Mouse (Mus musculus): ENCODE results near the gene Gnmt. TPM values are rescaled to one million over a fixed set of nuclear protein-coding genes. Genes with fewer than 3 reads are reported as not detected.

The Gnmt gene
- 2.4 and 2.7 TPM in 2 replicates for polyA plus RNA-seq (2015; fragmentation: Nextera tagmentation; extraction: Ambion mirVana)

- Histone ChIP-seq H3K4me1 (ENCODE audit: insufficient read depth, low read length) (0 out of 2 replicates have a peak, but pooled peaks cover 4% of the 10 kb centered on the region), H3K27me3 (ENCODE audit: insufficient read depth, low read length) (0 out of 2 replicates have a peak, but pooled peaks cover 6% of the 10 kb centered on the region), H3K27ac (ENCODE audit: low read length) (no peak within 1 kb of the TSS), H3K9ac (replicated peaks; ENCODE audit: low read length) (peak within 1 kb of the TSS; percentile 31; the same call in 1 of the 2 replicates), H3K36me3 (ENCODE audit: insufficient read depth, low read length) (peaks cover 8% of the 10 kb centered on the region; the same call in 1 of the 2 replicates), H3K4me3 (ENCODE audit: low read length) (peak within 1 kb of the TSS; percentile 25), H3K9me3 (ENCODE audit: low read length) (no peaks in the 10 kb centered on the region), H3K4me2 (replicated peaks; ENCODE audit: low read depth, low read length) (peak within 1 kb of the TSS; percentile 42)
- peak; percentile 79 for ATAC-seq (ENCODE audit: low FRiP score, low TSS enrichment)
- 15% methylated on average over 24 of the region's 24 CpGs for WGBS
Measured at GRCm38 (mm10) chr17:46728904-46729318, at the start of gene Gnmt. Gene Gnmt (minus strand): TSS chr17:46729168.

GRCm38 (mm10) chr17:46776087-46776486, 47.1 kb upstream of the Gnmt start:
- no peak overlapping the region for H3K9ac ChIP-seq (replicated peaks; ENCODE audit: low read length)
- H3K36me3 ChIP-seq (ENCODE audit: insufficient read depth, low read length) = peaks cover 59% of the 10 kb centered on the region
- ATAC-seq (ENCODE audit: low FRiP score, low TSS enrichment) = no peak
- peaks cover 17% of the 10 kb centered on the region for H3K4me1 ChIP-seq (ENCODE audit: insufficient read depth, low read length)
- no peak overlapping the region for H3K27ac ChIP-seq (ENCODE audit: low read length)
- H3K27me3 ChIP-seq (ENCODE audit: insufficient read depth, low read length) = no peaks in the 10 kb centered on the region
- no peaks in the 10 kb centered on the region for H3K9me3 ChIP-seq (ENCODE audit: low read length)
- H3K4me3 ChIP-seq (ENCODE audit: low read length) = no peak overlapping the region
- WGBS = 91% methylated on average over 3 of the region's 3 CpGs
- H3K4me2 ChIP-seq (replicated peaks; ENCODE audit: low read depth, low read length) = no peak overlapping the region

GRCm38 (mm10) chr17:46775070-46775469, 46.1 kb upstream of the Gnmt start:
- Histone ChIP-seq H3K9ac (replicated peaks; ENCODE audit: low read length) (no peak overlapping the region), H3K4me3 (ENCODE audit: low read length) (no peak overlapping the region), H3K4me2 (replicated peaks; ENCODE audit: low read depth, low read length) (no peak overlapping the region), H3K27ac (ENCODE audit: low read length) (no peak overlapping the region), H3K4me1 (ENCODE audit: insufficient read depth, low read length) (peaks cover 15% of the 10 kb centered on the region), H3K27me3 (ENCODE audit: insufficient read depth, low read length) (no peaks in the 10 kb centered on the region), H3K36me3 (ENCODE audit: insufficient read depth, low read length) (peaks cover 52% of the 10 kb centered on the region), H3K9me3 (ENCODE audit: low read length) (no peaks in the 10 kb centered on the region)
- 95% methylated on average over 9 of the region's 9 CpGs for WGBS
- no peak for ATAC-seq (ENCODE audit: low FRiP score, low TSS enrichment)

- H3K4me2 ChIP-seq (replicated peaks; ENCODE audit: low read depth, low read length) = peak overlapping the region; percentile 82
- peaks cover 15% of the 10 kb centered on the region for H3K4me1 ChIP-seq (ENCODE audit: insufficient read depth, low read length)
- H3K27ac ChIP-seq (ENCODE audit: low read length) = no peak overlapping the region
- no peak for ATAC-seq (ENCODE audit: low FRiP score, low TSS enrichment)
- no peaks in the 10 kb centered on the region for H3K9me3 ChIP-seq (ENCODE audit: low read length)
- WGBS = 36% methylated on average over 2 of the region's 2 CpGs
- 0 out of 2 replicates have a peak overlapping the region, but pooled peaks have one; percentile 96 for H3K4me3 ChIP-seq (ENCODE audit: low read length)
- H3K9ac ChIP-seq (replicated peaks; ENCODE audit: low read length) = no peak overlapping the region
- peaks cover 42% of the 10 kb centered on the region for H3K36me3 ChIP-seq (ENCODE audit: insufficient read depth, low read length)
- H3K27me3 ChIP-seq (ENCODE audit: insufficient read depth, low read length) = no peaks in the 10 kb centered on the region
Measured at GRCm38 (mm10) chr17:46774131-46774472, 45.1 kb upstream of the Gnmt start.

- WGBS = 10% methylated on average over 19 of the region's 20 CpGs
- Histone ChIP-seq H3K4me1 (ENCODE audit: insufficient read depth, low read length) (peaks cover 15% of the 10 kb centered on the region), H3K4me3 (ENCODE audit: low read length) (peak overlapping the region; percentile 96), H3K4me2 (replicated peaks; ENCODE audit: low read depth, low read length) (peak overlapping the region; percentile 82), H3K27ac (ENCODE audit: low read length) (peak overlapping the region; percentile 91), H3K9ac (replicated peaks; ENCODE audit: low read length) (peak overlapping the region; percentile 89), H3K9me3 (ENCODE audit: low read length) (no peaks in the 10 kb centered on the region), H3K36me3 (ENCODE audit: insufficient read depth, low read length) (peaks cover 36% of the 10 kb centered on the region), H3K27me3 (ENCODE audit: insufficient read depth, low read length) (no peaks in the 10 kb centered on the region)
- 0 out of 2 replicates have a peak, but pooled peaks have one; percentile 8 for ATAC-seq (ENCODE audit: low FRiP score, low TSS enrichment)
Measured at GRCm38 (mm10) chr17:46773278-46774130, 44.5 kb upstream of the Gnmt start.

- under 1% methylated on average over 50 of the region's 50 CpGs for whole genome bisulfite sequencing
- Histone ChIP-seq H3K9me3 (ENCODE audit: low read length) (no peaks in the 10 kb centered on the region), H3K4me2 (replicated peaks; ENCODE audit: low read depth, low read length) (peak within 1 kb of the TSS; percentile 82), H3K36me3 (ENCODE audit: insufficient read depth, low read length) (peaks cover 28% of the 10 kb centered on the region), H3K4me3 (ENCODE audit: low read length) (peak within 1 kb of the TSS; percentile 96), H3K27ac (ENCODE audit: low read length) (peak within 1 kb of the TSS; percentile 91), H3K4me1 (ENCODE audit: insufficient read depth, low read length) (peaks cover 18% of the 10 kb centered on the region), H3K27me3 (ENCODE audit: insufficient read depth, low read length) (no peaks in the 10 kb centered on the region), H3K9ac (replicated peaks; ENCODE audit: low read length) (peak within 1 kb of the TSS; percentile 89)
- peak; percentile 89 for ATAC-seq (ENCODE audit: low FRiP score, low TSS enrichment)
Measured at GRCm38 (mm10) chr17:46772404-46773277, 43.7 kb upstream of the Gnmt start, which contains the start of gene 2310039H08Rik. Gene 2310039H08Rik (plus strand): TSS chr17:46772635.

- Histone ChIP-seq H3K4me3 (ENCODE audit: low read length) (peak overlapping the region; percentile 96), H3K9ac (replicated peaks; ENCODE audit: low read length) (peak overlapping the region; percentile 89), H3K4me2 (replicated peaks; ENCODE audit: low read depth, low read length) (peak overlapping the region; percentile 82), H3K27ac (ENCODE audit: low read length) (peak overlapping the region; percentile 91), H3K4me1 (ENCODE audit: insufficient read depth, low read length) (peaks cover 19% of the 10 kb centered on the region), H3K27me3 (ENCODE audit: insufficient read depth, low read length) (no peaks in the 10 kb centered on the region), H3K36me3 (ENCODE audit: insufficient read depth, low read length) (peaks cover 21% of the 10 kb centered on the region), H3K9me3 (ENCODE audit: low read length) (no peaks in the 10 kb centered on the region)
- WGBS = 3% methylated on average over 5 of the region's 5 CpGs
- ATAC-seq (ENCODE audit: low FRiP score, low TSS enrichment) = no peak
Measured at GRCm38 (mm10) chr17:46772038-46772403, 43.1 kb upstream of the Gnmt start.

- Histone ChIP-seq H3K4me2 (replicated peaks; ENCODE audit: low read depth, low read length) (peak overlapping the region; percentile 82), H3K9me3 (ENCODE audit: low read length) (no peaks in the 10 kb centered on the region), H3K9ac (replicated peaks; ENCODE audit: low read length) (peak overlapping the region; percentile 89), H3K27ac (ENCODE audit: low read length) (peak overlapping the region; percentile 91; the same call in 1 of the 2 replicates), H3K4me3 (ENCODE audit: low read length) (peak overlapping the region; percentile 96), H3K4me1 (ENCODE audit: insufficient read depth, low read length) (peaks cover 19% of the 10 kb centered on the region), H3K27me3 (ENCODE audit: insufficient read depth, low read length) (no peaks in the 10 kb centered on the region), H3K36me3 (ENCODE audit: insufficient read depth, low read length) (peaks cover 20% of the 10 kb centered on the region)
- 63% methylated on average over 17 of the region's 17 CpGs for WGBS
- ATAC-seq (ENCODE audit: low FRiP score, low TSS enrichment) = no peak
Measured at GRCm38 (mm10) chr17:46771616-46772015, 42.6 kb upstream of the Gnmt start.

- no peak overlapping the region for H3K9ac ChIP-seq (replicated peaks; ENCODE audit: low read length)
- no peak overlapping the region for H3K4me2 ChIP-seq (replicated peaks; ENCODE audit: low read depth, low read length)
- peaks cover 14% of the 10 kb centered on the region for H3K36me3 ChIP-seq (ENCODE audit: insufficient read depth, low read length)
- no peaks in the 10 kb centered on the region for H3K27me3 ChIP-seq (ENCODE audit: insufficient read depth, low read length)
- H3K4me1 ChIP-seq (ENCODE audit: insufficient read depth, low read length) = peaks cover 19% of the 10 kb centered on the region
- ATAC-seq (ENCODE audit: low FRiP score, low TSS enrichment) = no peak
- WGBS = 87% methylated on average over 4 of the region's 4 CpGs
- H3K4me3 ChIP-seq (ENCODE audit: low read length) = no peak overlapping the region
- H3K27ac ChIP-seq (ENCODE audit: low read length) = no peak overlapping the region
- no peaks in the 10 kb centered on the region for H3K9me3 ChIP-seq (ENCODE audit: low read length)
Measured at GRCm38 (mm10) chr17:46771025-46771424, 42.1 kb upstream of the Gnmt start.
